Mouse (Mus musculus): ENCODE results near the gene Fhl4.

DNA sequence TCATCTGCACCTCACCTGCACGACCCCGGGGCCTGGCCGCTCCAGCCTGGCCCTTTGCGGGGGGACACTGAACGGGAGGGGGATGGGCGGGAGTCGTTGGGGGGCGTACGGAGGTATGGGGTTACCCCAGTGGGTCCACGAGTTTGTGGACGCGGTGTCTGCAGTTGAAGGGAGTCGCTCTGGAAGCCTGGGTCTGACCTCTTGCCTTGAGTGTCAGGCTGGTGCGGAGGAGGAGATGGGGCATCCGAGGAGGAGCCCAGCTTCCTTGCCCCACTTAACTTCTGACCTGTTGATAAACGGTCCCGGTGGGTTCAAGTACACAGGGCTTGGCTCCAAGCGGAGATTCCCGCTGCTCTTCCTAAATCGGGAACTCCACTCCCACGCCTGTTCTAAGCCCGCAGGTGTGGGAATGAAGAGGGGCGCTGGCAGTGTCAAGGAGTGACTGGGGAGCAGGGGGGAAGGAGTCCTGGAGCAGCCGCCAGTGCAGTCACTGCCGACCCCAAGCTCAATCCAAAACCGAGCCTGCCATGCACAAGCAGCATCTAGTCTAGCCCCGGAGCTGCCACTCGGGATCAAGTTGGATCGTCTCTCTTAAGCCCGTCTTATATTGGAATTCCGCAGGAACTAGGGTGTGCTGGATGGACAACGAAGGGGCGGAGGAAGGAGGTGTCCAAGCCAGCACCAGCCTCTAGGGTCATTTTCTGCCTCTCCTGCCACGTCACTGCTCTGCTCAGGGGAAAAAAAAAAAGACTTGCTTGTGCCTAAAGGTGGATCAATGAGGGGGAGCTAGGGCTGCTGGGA, 990 bp upstream of the Fhl4 start:
- TF ChIP-seq POLR2A (IDR thresholded peaks at IDR 0.05; ENCODE audit: insufficient read depth, low read depth, low read length): no peak
- no peak for TF ChIP-seq CTCF (IDR thresholded peaks at IDR 0.05)

Data from heart, adult 2 months (tissue).